Mouse (Mus musculus) spleen, embryonic (tissue): ENCODE measurements at regions not wholly inside any gene's neighbourhood (a gene's known extent, or its start where the extent isn't known, plus 50 kb on each side); places are given as distances from the start of the nearest gene placed in this dataset.

Experiments
- CTCF ChIA-PET: fragments of 350-600 bp; sonication (Branson Sonifier 250); formaldehyde crosslinking; loops from one replicate; lab custom pipeline; 2022; lab: Charles Lee

DNA sequence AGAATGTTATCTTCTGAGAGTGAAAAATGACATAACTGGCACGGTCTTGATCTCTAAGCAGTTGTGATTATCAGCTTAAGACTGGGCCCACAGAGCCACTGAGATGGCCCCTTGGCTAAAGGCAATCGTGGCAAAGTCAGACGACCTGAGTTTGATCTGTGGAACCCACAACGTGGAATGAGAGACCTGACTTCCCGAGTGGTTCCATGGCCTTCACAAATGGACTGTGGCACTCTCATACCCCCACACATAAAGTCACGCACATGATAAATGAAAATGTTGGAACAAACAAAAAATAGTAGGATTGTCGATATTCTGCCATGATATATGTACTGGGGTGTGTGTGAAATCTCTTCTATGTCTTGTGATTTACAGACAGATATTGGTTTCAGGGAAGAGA, 192.5 kb upstream of the Krr1 start:
- CTCF ChIA-PET: no interaction called here

- CTCF ChIA-PET: no interaction called here
Measured at GRCm38 (mm10) chr10:111782195-111782810, 190.2 kb upstream of the Krr1 start.

GRCm38 (mm10) chr10:111783496-111783895, 189.0 kb upstream of the Krr1 start:
- CTCF ChIA-PET: no interaction called here

GRCm38 (mm10) chr10:111784065-111784853, 188.2 kb upstream of the Krr1 start:
- CTCF ChIA-PET: no interaction called here

GRCm38 (mm10) chr10:111787175-111787574, 185.3 kb upstream of the Krr1 start:
- CTCF ChIA-PET: no interaction called here

DNA sequence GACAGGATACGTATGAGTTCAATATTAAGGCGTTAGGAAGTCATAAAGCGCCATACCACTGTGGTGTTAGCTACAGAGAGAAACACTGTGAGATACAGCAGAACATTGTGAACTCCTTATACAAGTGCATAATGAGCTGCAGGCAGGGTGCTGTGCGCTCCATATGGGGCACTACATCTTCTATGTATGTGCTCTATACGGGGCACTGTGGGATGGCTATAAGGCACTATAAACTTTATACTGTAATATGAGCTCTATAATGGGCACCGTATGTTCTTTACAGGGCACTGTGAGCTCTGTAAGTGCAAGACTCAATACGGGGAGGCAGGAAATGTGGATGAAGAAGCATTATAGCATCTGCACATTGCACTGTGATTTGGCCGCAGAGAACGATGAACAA, 183.2 kb upstream of the Krr1 start:
- CTCF ChIA-PET: no interaction called here

- CTCF ChIA-PET: no interaction called here
Measured at GRCm38 (mm10) chr10:111790911-111791310, 181.6 kb upstream of the Krr1 start.

- CTCF ChIA-PET: no interaction called here
Measured at GRCm38 (mm10) chr10:111795056-111795455, 177.4 kb upstream of the Krr1 start.

DNA sequence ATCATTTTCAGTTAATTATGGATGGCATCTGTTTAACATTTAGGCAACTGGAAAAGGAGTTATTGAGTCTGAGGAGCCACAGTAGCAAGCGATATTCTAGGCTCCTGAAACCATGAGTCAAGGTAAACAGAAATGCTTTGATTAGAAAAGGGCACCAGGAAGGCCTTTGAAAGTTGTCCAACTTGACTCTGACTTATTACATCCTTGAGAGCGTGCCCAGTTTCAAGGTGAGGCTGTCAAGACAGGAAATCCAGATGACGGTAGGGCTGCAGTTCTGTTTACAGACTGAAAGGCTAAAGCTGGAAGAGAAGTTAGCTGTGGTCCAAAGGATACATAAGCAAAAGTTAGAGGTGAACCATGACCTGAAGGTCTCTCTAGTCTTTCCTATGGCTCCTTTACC, 176.7 kb upstream of the Krr1 start:
- CTCF ChIA-PET: interaction anchor here (0.6 kb wide), 1 partner anchor 41 kb away, joined by 3 read pairs; no protein-coding TSS in a partner anchor

GRCm38 (mm10) chr10:111798851-111799281, 173.6 kb upstream of the Krr1 start:
- CTCF ChIA-PET: no interaction called here

GRCm38 (mm10) chr10:111799850-111800589, 172.4 kb upstream of the Krr1 start:
- CTCF ChIA-PET: no interaction called here

DNA sequence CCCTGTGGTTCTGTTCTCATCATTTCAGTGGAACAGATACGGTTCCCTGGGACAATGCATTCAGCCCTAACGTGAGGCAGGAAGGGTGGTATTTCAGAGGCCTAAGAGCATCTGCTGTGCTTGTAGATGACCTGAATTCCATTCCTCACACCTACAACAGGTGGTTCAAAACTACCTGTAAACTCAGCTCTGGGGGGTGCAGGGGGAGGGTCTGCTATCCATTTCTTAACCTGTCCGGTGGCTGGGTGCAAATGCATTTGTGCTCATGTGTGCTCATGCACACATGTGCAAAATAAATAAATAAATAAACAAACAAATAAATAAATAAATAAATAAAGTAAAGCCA, 171.9 kb upstream of the Krr1 start:
- CTCF ChIA-PET: no interaction called here

DNA sequence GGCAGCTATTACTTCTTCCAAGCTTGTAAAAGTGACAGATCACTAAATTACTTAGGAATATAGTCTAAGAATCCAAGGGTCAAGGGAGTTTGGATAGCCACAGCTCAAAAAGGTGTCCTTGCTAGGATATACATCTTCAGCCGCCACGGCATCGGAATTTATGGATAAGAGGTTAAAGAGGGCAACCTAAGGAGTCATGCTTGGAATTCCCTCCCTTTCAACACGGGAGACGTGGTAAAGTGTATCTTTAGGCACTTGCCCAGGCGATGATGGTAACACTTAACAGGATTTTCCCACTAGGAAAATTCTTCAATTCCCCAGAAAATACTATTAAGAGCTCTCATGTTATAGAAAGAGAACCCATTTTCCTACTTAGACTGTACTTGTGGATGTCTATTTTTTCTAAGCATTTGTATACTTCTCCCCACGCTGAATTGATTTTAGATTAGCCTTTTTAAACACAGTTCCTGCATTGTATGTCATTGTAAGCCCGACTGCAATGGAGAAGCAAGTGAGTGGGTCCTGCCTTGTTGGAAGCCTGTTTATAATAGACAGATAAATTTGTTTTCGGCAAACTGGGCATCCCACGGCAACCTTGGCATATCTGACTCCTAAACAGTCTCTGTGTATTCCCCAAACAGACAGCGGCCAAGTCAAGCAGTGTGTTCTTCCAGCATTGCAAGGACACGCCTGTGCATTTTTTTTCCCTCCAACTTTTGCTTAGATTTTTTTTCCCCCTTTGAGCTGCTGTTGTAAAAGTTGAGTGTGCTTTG, 171.3 kb upstream of the Krr1 start:
- CTCF ChIA-PET: no interaction called here

GRCm38 (mm10) chr10:111801794-111802359, 170.6 kb upstream of the Krr1 start:
- CTCF ChIA-PET: no interaction called here

- CTCF ChIA-PET: no interaction called here
Measured at GRCm38 (mm10) chr10:111806333-111806732, 166.1 kb upstream of the Krr1 start.

GRCm38 (mm10) chr10:111806916-111807315, 165.5 kb upstream of the Krr1 start:
- CTCF ChIA-PET: no interaction called here

DNA sequence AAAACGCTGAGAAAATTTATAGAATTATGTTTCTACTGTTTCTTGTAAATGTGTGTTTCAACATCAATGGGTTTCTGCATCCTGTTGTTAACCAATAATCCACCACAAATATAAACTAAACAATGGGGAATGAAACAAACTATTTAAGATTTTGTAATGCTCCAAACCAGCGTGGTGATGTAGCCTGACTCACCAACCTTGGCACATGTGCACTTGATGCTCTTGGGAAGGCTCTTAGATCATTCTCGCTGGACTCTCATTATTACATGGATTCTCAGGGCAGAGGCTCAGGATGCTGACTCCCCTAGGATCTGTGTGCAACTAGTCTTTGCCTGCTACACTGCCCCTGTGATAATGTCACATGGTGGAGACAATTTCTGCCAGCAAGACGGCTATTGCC, 158.7 kb upstream of the Krr1 start:
- CTCF ChIA-PET: no interaction called here

DNA sequence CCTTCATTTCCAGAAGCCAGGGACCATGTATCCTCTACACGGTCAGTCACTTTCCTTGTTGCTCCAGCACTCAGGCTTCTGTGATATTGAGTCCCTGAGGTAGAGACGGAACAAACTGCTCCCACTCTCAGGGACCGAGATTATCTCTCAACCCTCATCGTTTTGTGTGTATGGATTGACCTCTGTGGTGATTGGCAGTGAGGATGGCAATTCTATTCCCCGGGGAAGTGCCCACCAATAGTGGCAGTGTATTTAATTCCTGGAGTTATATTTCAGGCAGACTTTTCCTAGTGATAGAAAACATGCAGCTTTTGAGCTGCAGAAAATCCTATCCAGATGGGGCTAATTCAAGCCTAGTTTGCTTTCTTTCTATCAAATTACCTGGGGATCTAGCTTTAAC, 157.8 kb upstream of the Krr1 start:
- CTCF ChIA-PET: no interaction called here

DNA sequence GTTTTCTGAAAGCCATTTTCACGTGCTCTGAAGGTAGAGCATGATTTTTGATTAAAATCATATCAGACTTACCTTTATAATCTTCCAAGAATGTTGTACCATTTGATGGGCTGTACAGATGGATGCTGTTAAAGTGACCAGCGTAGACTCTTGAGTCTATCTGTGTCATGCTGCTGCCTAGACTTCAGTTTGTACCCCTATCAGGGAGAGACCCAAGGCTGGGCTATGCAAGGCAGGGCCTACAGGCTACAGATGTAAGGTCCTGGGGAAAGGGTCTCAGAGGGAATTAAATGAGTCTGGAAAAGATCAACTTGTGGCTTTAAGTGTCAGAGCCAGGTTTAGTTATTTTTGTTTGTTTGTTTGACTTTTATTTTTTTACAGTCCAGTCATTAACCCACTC, 157.3 kb upstream of the Krr1 start:
- CTCF ChIA-PET: no interaction called here

DNA sequence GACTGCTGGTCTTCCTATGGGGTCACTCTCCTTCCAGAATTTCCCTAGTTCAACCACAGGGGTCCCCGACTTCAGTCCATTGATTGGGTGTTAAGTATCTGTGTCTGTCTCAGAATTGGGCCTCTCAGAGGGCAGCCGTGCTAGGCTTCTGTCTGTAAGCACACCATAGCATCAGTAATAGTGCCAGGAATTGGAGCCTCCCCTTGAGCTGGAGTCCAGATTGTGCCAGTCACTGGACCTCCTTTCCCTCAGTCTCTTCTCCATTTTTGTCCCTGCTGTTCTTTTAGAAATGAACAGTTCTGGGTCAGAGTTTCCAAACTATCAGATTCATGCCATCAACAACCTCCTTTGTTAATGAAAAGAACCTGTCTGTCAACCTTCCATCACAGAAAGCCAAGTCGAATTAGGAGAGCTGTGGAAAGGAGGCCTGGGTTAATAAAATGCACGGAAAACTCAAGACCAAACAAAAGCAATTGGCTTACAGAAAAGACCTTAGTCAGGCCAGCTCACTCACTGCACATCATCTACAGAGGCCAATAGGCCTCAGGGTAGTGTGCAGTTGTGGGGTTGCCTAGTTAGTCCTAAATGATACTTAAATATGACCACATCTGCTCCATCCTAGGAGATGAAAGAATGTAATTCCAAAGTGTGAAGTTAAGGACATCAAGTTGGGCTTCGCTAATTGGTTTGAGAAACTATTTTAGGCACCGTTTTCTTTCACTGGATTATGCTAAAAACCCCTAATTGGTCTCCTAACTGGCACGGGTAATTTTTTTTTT, 156.5 kb upstream of the Krr1 start:
- CTCF ChIA-PET: no interaction called here
